ENCODE assay signal across 8 mouse cellular contexts in the genomic region with DNA sequence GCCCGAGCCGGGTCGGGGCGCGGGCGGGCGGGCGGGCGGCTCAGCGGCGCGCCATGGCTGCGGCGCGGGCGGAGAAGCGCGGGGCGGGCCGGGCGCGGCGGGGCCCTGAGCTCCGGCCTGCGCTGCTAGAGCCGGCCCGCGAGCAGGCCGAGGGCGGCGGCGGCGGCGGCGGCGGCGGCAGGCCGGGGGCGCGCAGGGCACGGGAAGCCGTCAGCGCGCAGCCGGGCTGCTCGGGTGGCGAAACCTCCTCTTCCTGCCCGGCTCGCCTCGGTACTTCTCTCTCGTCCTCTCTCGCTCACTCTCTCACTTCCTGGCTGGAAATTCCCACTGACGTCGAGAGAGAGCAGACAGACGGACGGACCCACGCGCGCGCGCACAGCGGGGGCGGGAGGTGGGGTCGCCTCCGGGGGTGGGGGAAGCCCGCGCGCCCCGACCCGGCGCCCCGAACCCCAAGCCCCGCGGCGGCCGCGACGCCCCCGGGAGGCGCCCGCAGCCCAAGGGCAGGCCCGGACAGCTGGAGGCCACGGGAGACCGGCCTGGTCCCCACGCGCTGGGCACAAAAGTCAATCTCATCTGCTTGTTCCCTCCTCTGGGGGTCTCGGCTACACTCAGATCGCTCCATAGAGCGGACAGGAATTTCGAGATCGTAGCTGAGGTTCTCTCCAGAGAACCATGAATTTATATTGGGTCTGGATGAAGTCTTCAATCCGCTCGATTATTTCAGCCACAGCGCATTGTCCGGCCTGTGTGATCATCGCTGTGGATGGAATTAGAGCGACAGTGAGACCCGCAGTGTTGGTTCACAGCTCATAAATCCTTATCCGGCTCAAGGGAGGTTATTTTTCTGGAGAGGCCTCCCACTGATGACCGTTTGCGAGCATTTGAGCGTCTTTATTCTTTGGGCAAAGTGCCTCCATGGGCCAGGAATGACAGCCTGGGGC. TPM values are rescaled to one million over a fixed set of nuclear protein-coding genes. Genes with fewer than 3 reads are reported as not detected.
DNase-seq lines count a peak whose midpoint lies in the region; ATAC-seq and TF ChIP-seq lines count a peak whose summit lies in the region.

A gene (minus strand): TSS at position 357 of the 941 bp plus-strand sequence.

- H3K4me1 ChIP-seq in embryonic fibroblast, embryonic 13.5 days (ENCODE audit: control insufficient read depth, insufficient read depth, low read length) = peaks cover 10% of the 10 kb centered on the region; the same call in 1 of the 2 replicates
- peaks cover 37% of the 10 kb centered on the region for H3K4me1 ChIP-seq in heart, embryonic 11.5 days (ENCODE audit: control insufficient read depth, insufficient read depth, low read length)
- peaks cover 18% of the 10 kb centered on the region; the same call in 1 of the 2 replicates for H3K4me1 ChIP-seq in kidney, embryonic 14.5 days (ENCODE audit: control insufficient read depth, insufficient read depth, low read length)
- peaks cover 28% of the 10 kb centered on the region for H3K4me1 ChIP-seq in liver, embryonic 11.5 days (replicated peaks; ENCODE audit: control insufficient read depth, insufficient read depth, low read length)

- peak; percentile 75 for TF ChIP-seq POLR2A in embryonic fibroblast, embryonic 13.5 days (IDR thresholded peaks at IDR 0.05; ENCODE audit: low read depth, low read length)

- no peak for TF ChIP-seq CTCF in embryonic fibroblast, embryonic 13.5 days (IDR thresholded peaks at IDR 0.05; ENCODE audit: borderline replicate concordance, insufficient read depth, low read length)

- H3K27me3 ChIP-seq in heart, embryonic 11.5 days (ENCODE audit: control insufficient read depth, insufficient read depth, low read length) = no peaks in the 10 kb centered on the region
- H3K27me3 ChIP-seq in kidney, embryonic 14.5 days (ENCODE audit: control insufficient read depth, insufficient read depth, low read length) = 0 out of 2 replicates have a peak, but pooled peaks cover 4% of the 10 kb centered on the region
- no peaks in the 10 kb centered on the region for H3K27me3 ChIP-seq in liver, embryonic 11.5 days (replicated peaks; ENCODE audit: control insufficient read depth, insufficient read depth, low read length)

- peak within 1 kb of the TSS; percentile 84 for H3K4me2 ChIP-seq in heart, embryonic 11.5 days
- peak within 1 kb of the TSS; percentile 88 for H3K4me2 ChIP-seq in kidney, embryonic 14.5 days (replicated peaks; ENCODE audit: low read depth, low read length)
- H3K4me2 ChIP-seq in liver, embryonic 11.5 days = peak within 1 kb of the TSS; percentile 82

- H3K4me3 ChIP-seq in embryonic fibroblast, embryonic 13.5 days (ENCODE audit: insufficient read depth, low read length) = peak within 1 kb of the TSS; percentile 69
- H3K4me3 ChIP-seq in heart, embryonic 11.5 days (ENCODE audit: low read depth, low read length) = peak within 1 kb of the TSS; percentile 88
- H3K4me3 ChIP-seq in kidney, embryonic 14.5 days (ENCODE audit: low read length) = peak within 1 kb of the TSS; percentile 84
- H3K4me3 ChIP-seq in liver, embryonic 11.5 days (ENCODE audit: low read depth, low read length) = peak within 1 kb of the TSS; percentile 83

- peak within 1 kb of the TSS; percentile 100 for H3K9ac ChIP-seq in heart, embryonic 11.5 days (ENCODE audit: low read depth, low read length)
- peak within 1 kb of the TSS; percentile 96 for H3K9ac ChIP-seq in kidney, embryonic 14.5 days (ENCODE audit: low read depth, low read length)
- H3K9ac ChIP-seq in liver, embryonic 11.5 days (ENCODE audit: low read depth, low read length) = peak within 1 kb of the TSS; percentile 88

- peak; percentile 66 for ATAC-seq in heart, embryonic 11.5 days (replicated peaks; ENCODE audit: insufficient number of reproducible peaks, low FRiP score, low TSS enrichment)
- peak; percentile 87 for ATAC-seq in kidney, embryonic 14.5 days (ENCODE audit: low FRiP score, low TSS enrichment)
- ATAC-seq in liver, embryonic 11.5 days (replicated peaks; ENCODE audit: low FRiP score) = peak; percentile 76
- peak; percentile 83 for ATAC-seq in monocyte, adult 5-6 weeks (replicated peaks; ENCODE audit: insufficient number of reproducible peaks, low FRiP score, low TSS enrichment, poor library complexity, severe bottlenecking)

- H3K36me3 ChIP-seq in heart, embryonic 11.5 days (ENCODE audit: control insufficient read depth, insufficient read depth, low read length) = no peaks in the 10 kb centered on the region
- H3K36me3 ChIP-seq in kidney, embryonic 14.5 days (ENCODE audit: control insufficient read depth, insufficient read depth, low read length) = no peaks in the 10 kb centered on the region
- H3K36me3 ChIP-seq in liver, embryonic 11.5 days (ENCODE audit: control insufficient read depth, insufficient read depth, low read length) = no peaks in the 10 kb centered on the region

- peak; percentile 58 for DNase-seq in 416B (ENCODE audit: low read depth)
- DNase-seq in adrenal gland, postnatal 25 days = peak; percentile 65
- DNase-seq in liver, embryonic 11.5 days (ENCODE audit: low spot score) = peak; percentile 77
- DNase-seq in spleen, postnatal 36 days (ENCODE audit: low spot score in 2 of 2) = peak; percentile 84 to 86

- H3K9me3 ChIP-seq in heart, embryonic 11.5 days (replicated peaks; ENCODE audit: control insufficient read depth, low read length) = no peaks in the 10 kb centered on the region
- H3K9me3 ChIP-seq in kidney, embryonic 14.5 days (ENCODE audit: control insufficient read depth, low read length) = no peaks in the 10 kb centered on the region
- no peaks in the 10 kb centered on the region for H3K9me3 ChIP-seq in liver, embryonic 11.5 days (ENCODE audit: control insufficient read depth, low read length)

- H3K27ac ChIP-seq in embryonic fibroblast, embryonic 13.5 days (ENCODE audit: insufficient read depth, low read length) = peak within 1 kb of the TSS; percentile 69
- peak within 1 kb of the TSS; percentile 97 for H3K27ac ChIP-seq in heart, embryonic 11.5 days (ENCODE audit: low read depth, low read length)
- peak within 1 kb of the TSS; percentile 93 for H3K27ac ChIP-seq in kidney, embryonic 14.5 days (ENCODE audit: low read depth, low read length)
- H3K27ac ChIP-seq in liver, embryonic 11.5 days (ENCODE audit: low read depth, low read length) = peak within 1 kb of the TSS; percentile 77

- under 1% methylated on average over 72 of the region's 102 CpGs for WGBS in heart, embryonic 11.5 days (ENCODE audit: insufficient replicate concordance)
- under 1% methylated on average over 70 of the region's 102 CpGs for WGBS in kidney, embryonic 14.5 days
- WGBS in liver, embryonic 11.5 days = 2% methylated on average over 92 of the region's 102 CpGs

RNA-seq across cellular contexts. Expression of the gene that starts here (rescaled TPM):
- total RNA-seq in adrenal gland, postnatal 25 days (2021) = 68.8 and 69.5 TPM in 2 replicates
- 45.4 and 54.8 TPM in 2 replicates for polyA plus RNA-seq in embryonic fibroblast, embryonic 13.5 days (2011; ENCODE audit: insufficient read length, low read depth, missing spikeins)
- 15.4 and 17.8 TPM in 2 replicates for polyA plus RNA-seq in heart, embryonic 11.5 days (2014; fragmentation: Nextera tagmentation; extraction: Ambion mirVana)
- polyA plus RNA-seq in kidney, embryonic 14.5 days (2014; fragmentation: Nextera tagmentation; extraction: Ambion mirVana) = 19.7 and 25.1 TPM in 2 replicates
- 27.8 and 29.4 TPM in 2 replicates for polyA plus RNA-seq in liver, embryonic 11.5 days (2014; fragmentation: Nextera tagmentation; extraction: Ambion mirVana)
- 259 to 315 TPM (median 292 TPM) in 3 replicates for total RNA-seq in monocyte, adult 5-6 weeks (2017)

Comparison
In these comparisons a context has a peak if more than half of its experiments do, and no peak if none do; other contexts are left out.
1. Peak in every context shown above with its lines: DNase-seq, ATAC-seq, H3K4me3 ChIP-seq and H3K27ac ChIP-seq.